Mouse (Mus musculus) lung, postnatal 10 days (tissue): Measurements from ENCODE around the gene Usp2.

Experiments used
- DNase-seq: peaks from one replicate; pipeline ENCODE4 v3.0.0; 2021

Gene Usp2

DNA sequence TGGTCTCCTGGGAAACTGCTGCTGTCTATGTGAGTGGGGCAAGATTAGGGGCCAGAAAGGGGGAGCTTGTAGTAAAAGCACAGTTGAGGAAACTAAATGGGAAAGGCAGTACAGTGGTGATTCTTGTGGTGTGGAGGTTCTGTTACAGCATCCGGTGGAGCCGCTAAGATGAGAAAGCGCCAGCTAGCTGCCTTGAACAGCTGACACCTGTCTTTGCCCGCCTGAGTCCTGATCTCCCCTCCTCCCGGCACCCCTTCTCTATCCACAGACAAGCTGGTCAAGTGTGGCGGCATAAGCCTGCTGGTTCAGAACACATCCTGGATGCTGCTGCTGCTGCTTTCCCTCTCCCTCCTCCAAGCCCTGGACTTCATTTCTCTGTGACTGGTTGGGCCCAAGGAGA lies 19.8 kb upstream of the Usp2 start:
- DNase-seq, result no peak

DNA sequence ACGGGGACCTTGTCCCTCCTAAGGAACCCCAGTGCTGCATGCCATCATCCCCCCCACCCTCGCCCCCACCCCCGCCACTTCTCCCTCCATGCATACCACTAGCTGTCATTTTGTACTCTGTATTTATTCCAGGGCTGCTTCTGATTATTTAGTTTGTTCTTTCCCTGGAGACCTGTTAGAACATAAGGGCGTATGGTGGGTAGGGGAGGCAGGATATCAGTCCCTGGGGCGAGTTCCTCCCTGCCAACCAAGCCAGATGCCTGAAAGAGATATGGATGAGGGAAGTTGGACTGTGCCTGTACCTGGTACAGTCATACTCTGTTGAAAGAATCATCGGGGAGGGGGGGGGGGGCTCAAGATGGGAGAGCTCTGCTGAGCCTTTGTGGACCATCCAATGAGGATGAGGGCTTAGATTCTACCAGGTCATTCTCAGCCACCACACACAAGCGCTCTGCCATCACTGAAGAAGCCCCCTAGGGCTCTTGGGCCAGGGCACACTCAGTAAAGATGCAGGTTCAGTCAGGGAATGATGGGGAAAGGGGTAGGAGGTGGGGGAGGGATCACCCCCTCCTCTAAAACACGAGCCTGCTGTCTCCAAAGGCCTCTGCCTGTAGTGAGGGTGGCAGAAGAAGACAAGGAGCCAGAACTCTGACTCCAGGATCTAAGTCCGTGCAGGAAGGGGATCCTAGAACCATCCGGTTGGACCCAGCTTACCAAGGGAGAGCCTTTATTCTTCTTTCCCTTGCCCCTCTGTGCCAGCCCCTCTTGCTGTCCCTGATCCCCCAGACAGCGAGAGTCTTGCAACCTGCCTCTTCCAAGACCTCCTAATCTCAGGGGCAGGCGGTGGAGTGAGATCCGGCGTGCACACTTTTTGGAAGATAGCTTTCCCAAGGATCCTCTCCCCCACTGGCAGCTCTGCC lies 19.0 kb upstream of the Usp2 start:
- no peak for DNase-seq

DNA sequence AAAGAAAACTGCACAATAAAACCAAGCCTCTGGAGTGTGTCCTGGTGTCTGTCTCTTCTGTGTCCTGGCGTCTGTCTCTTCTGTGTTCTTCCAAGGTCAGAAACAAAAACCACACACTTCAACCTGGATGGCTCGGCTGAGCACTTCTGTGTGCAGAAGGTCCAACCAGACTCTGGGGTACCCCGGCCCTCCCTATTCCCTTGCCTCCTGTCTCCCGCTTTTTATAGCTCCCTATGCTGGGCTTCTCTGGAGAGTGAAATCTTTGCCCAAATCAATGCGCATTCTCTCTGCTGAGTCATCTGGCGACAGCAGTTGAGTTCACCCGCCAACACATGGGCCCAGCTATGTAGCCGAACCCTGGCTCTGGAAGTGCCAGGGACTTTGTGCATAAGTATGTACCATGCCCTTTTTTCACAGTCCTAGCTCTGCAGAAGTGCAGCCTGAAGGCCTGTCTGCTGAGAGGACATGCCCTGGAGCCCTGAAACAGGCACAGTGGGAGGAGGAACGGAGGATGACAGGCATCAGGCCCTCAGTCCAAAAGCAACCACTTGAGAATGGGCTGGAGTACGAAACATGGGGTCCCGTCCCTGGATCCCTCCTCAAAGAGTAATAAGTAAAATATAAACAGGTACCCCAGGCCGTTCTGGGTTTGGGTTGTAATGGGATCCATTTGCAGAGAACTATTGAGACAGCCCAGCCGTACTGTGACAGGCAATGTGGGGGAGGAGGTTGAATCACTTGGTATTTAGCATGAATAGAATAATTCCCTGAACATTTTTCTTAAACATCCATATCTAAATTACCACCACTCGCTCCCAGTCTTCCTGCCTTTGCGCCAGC lies 18.1 kb upstream of the Usp2 start:
- DNase-seq, result no peak

DNA sequence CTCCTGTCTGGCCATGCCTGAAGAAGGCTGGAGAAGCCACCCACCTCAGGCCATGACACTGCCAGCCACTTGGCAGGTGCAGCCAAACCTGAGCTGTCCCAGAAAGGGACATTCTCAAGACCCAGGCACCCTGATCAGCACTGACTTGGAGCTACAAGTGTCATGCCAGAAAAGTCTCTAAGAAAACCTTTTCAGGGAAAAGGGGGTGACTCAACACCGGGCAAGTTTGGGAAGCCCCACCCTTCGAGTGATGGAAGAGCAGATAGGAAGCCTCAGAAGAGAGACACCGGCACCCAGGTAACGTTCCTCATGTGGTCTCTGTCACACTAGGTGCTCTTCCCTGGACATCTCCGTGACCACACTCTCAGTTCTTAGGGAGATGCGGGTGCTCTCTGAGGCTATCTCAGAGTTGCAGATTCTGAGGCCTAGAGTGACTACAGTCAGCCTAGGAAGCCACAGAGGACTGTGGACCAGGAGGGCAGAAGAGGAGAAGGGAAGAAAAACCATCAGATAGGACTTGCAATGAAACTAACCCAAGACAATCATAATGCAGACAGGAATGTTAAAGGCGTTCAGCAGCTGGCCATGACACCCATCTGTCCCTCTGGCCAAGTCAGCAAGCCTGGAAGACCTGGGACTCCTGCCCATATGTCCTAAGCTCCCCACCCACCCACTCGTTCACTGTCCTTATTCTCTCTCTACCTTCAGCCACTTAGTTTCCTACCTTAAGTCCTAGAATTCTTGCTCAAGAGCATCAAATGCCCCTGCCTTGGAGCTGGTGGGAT lies 17.2 kb upstream of the Usp2 start:
- no peak for DNase-seq

DNA sequence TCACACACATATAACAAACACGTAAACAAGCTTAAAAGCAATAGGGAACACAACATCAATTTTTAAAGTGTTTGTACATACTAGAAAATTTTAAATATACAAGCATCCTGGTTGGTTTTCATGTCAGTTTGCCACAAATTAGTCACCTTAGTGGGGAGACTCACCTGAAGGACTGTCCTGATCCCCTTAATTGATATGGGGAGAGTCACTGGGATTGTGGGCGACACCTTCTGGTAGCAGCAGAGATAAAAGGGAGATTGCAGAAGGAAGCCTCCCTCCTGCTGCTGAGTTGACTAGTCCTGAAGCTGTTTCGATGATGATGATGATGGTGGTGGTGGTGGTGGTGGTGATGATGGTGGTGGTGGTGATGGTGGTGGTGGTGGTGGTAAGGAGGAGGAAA lies 14.0 kb upstream of the Usp2 start:
- DNase-seq, result no peak

DNA sequence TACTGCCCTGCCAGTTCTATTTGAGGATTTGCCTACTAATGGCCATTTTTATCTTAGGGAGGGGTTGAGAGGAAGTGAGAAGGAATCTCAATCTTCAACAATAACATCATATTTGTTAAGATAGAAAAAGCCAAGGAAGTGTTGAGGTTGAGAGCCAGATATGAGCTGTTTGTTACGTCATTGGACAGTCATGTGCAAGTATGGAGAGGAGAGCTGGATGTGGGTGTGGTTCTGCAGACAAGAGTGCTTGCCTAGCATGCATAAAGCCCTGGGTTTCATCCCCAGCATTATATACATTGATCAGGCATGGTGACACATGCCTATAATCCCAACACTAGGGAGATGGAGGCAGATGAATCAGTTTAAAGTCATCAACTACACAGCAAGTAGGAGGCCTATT lies 12.9 kb upstream of the Usp2 start:
- no peak for DNase-seq

DNA sequence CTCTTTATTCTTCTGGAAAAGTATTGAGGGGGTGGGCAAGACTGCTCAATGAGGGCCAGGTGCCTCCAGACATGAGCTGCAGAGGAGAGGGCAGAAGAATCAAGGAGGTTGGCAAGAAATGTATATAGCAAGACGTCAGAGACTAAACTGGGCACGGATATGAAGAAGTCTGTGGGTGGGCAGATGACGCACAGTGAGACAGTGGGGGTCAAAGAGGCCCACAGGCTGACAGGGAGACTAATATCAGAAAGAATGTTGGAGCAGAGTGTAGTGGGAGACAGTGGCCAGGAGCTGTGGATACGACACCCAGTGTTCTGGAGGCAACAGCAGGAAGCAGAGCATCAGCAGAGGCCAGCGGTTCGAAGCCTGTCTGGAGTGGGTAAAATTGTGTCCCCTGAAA lies 8.2 kb upstream of the Usp2 start:
- no peak for DNase-seq

DNA sequence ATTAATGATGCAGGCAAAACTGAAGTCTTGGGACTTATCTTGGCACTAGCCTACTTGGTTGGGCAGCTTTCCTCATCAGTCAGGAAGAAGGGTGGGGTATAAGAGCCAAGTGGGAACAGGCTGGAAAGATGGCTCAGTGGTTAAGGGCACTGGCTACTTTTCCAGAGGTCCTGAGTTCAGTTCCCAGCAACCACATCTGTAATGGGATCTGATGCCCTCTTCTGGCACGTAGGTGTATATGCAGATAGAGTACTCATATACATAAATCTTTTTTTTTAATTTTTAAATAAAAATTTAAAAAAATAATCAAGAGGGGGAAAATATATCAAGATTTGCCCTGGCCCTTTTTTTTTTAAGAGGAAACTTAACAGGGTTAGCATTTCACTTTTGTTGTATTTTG lies 1.6 kb upstream of the Usp2 start:
- no peak for DNase-seq

DNA sequence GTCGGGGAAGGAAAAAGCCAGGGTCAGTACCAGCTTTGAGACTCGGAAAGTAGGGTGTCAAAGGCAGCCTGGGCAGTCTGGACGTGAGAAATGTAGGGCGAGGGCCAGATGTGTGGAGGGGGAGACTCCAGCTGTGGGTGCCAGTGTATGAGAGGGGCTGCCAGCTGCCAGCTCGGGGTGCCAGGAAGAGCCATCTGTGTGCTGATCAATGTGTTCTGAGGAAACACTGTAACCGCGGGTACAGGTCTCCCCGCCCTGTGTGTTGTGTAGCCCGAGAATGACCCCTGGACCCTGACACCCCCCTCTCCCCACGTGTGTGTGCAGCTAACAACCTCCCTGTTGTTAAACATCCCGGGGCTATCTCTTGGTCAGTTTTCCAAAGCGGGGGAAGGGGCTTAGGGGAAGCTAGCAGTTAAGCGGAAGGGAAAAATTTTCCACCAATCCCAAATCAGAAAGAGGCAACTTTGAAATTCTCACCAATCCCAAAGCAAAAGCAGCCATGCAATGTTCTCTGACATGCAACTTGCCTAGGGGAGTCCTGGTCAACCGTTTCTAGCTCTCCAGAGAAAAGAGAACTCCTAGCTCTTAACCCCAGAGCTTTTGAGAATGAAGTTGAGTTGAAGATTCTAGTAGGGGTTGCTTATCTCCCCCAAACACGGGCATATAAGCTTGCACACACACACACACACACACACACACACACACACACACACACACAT lies 579 bp downstream of the Usp2 start:
- no peak for DNase-seq

DNA sequence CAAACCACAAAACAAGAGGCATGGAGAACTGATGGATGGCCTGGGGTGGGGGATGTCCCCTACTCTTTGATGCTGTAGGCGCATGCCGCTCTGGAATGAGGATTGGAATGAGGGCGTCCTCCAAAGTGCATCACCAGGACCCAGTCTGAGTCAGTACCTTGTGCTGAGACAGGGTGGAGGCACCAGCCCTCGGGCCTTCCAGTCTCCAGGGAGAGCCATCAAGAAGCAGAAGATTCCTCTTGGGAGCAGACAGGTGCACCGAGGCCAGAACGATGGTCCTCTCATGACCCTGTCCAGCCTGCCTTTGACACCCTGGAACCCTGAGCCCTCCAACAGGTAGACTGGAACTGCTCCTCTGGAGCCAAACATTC lies 1.1 kb downstream of the Usp2 start:
- DNase-seq, result no peak

DNA sequence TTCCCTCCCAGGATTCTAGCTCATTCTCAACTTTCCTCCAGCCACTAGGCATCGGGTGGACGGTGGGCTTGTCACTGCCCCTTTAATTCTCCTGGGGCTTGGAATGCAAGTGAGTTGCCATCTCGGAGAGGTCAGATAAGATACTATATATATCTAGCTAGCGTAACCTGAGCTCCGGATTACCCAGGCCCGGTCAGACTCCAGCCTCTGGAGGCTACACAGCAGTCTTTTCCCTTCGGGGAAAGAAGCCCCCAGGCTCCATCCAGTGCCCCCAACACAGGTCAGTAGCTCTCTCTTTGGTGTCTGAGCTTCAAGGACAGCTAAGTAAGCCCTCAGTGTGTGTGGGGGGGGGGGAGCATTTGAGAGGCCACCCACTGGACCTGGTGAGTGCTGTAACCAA lies 2.4 kb downstream of the Usp2 start:
- no peak for DNase-seq

DNA sequence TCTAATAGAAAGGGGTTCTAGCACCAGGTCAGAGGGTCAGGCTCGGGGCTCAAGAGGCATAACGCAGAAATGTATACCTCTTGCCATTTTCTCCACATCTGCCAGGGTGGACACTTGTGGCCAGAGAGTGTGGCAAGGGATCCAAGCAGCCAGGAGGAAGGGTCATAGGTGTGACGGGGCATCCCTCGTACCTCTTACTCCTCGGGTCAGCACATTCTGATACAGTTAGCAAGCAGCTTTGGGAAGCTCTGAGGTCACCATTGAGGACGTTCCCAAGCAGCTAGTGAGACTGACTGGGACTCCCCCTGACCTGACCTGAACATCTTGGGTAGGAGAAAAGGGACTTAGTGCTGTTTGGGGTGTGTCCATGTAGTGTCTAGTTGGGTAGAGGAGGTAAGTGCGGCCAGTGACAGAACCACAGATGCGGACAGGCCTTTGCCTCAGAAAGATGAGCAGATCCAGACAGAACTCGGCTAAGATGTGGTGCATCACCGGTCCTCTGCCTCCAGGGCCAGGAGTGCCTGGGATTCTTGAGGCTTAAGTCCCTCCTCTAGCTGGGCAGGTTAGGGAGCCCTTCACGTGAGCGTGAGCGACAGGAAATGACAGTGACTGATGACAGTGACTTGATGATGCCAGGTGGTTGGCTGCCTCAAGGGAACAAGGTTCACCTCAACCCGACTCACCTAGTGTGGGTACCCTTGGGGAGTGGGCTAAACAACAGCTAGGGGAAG lies 3.5 kb downstream of the Usp2 start:
- no peak for DNase-seq

DNA sequence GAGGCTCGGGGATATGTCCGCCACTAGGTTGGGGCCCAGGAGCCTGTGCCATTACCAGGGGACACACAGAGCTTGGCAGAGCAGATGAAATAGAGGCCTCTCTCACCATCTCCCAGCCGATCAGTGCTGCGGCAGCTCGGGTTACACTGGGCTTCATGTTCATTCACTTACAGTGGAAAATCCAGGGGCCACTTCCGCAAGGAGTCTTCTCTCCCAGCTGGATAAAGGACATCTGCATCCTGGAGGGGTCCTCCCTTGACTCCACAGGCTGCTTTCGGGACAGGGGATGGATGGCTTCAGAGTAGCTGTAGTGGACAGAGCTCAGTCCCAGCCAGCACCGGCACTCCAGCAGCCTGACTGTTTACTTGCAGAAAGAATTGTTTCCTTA lies 4.0 kb downstream of the Usp2 start:
- DNase-seq, result no peak

DNA sequence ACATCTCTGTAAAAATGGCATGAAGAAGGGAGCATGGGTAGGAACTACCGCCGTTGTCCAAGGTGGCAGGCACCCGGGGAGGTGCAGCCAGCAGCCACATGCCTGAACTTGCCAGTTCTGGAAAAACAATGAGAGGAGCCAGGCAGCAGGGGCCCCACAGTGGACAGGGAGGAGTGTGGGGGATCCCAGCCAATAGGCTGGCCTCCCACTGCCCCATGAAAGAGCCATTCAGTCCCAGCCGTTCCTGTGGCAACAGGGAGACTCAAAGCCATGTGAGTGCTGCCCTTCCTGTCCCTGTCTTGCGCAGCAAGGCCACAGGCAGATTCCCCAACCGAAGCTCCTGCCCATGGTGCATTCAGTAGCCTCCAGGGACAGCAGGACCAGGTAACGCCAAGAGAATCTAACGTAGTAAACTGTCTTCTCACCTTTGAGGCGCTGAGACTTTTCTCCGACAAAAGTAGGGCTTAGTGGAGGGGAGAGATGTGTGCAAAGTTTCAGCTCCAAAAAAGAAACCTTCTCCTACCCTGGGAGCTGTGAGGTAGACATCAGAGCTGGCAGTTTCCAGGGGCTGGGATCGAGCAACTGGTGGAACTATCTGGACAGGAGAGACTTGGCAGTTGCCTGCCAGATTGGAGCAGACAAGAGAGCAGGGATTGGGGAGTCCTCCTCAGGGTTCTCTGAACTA lies 5.2 kb downstream of the Usp2 start:
- no peak for DNase-seq

DNA sequence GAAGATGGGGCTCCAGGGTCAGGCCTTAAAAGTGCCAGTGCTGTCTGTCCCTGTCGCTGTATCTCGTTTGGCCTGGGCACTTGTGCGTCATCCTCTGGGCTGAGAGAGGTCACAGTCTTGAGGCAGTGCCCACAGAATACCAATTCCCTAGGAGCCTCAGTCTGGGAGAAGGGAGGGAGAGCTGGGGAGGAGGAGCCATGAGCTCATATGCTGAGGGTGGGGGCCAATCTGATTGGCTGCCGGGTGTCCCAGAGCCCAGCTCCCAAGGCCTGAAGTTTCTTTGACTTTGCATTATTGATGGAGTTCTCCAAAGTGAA lies 5.7 kb downstream of the Usp2 start:
- DNase-seq, result no peak

DNA sequence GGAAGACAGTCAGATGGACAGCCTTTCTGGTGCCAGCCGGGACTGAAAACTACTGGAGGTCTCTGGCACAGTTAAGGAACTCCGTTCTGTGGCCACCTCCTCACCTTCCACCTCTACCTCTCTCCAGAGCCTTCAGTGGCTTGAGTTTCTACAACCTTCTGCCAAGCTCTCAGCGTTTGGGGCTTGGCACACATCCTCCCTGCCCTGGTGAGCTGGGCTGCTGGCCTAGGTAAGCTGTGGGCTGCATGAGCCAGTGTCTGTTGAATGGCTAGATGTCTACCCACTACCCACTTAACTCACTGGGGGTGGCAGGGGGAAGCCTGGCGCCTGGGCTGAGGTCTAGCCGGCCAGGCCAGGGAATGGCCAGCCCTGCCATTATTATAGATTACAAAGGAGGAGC lies 6.3 kb downstream of the Usp2 start:
- no peak for DNase-seq

DNA sequence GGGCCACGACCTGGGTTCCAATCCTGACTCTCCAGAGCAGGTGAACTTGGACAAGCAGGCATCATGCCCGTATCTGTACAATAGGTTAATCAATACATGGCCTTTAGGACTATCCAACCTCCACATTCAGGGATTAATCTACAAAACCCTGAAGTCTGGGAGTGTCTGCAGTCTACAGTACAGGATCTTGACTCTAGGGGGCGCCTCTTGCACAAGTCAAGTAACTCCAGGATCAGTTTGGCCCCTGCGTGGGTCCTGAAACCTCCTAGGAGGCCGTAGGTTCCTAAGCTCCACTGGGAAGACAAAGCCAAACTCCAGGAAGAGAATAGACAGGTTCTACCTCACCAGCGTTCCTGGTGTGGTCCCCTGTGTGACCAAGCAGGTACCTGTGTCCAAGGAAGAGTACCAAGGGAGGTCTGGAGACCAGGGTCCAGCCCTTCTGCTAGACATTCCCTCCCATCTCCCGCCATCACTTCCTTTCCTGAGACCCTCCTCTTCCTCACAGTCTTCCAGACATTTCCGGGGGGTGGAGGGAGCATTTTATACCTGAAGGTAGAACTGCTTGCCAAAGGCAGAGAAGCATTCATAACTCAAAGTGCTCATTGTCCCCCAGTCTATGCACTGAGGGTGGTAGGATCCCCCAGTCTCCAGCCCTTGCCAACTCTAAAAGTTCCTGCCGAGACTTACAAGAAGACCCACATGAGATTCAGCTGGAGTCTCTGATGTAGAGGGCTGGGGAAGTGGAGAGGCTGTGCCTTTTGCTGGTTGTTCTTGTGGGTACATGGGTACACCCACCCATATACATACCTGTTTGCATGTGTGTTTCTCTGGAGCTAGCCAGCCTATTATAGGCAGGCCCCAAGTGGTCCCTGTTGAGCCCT lies 7.8 kb downstream of the Usp2 start:
- no peak for DNase-seq

DNA sequence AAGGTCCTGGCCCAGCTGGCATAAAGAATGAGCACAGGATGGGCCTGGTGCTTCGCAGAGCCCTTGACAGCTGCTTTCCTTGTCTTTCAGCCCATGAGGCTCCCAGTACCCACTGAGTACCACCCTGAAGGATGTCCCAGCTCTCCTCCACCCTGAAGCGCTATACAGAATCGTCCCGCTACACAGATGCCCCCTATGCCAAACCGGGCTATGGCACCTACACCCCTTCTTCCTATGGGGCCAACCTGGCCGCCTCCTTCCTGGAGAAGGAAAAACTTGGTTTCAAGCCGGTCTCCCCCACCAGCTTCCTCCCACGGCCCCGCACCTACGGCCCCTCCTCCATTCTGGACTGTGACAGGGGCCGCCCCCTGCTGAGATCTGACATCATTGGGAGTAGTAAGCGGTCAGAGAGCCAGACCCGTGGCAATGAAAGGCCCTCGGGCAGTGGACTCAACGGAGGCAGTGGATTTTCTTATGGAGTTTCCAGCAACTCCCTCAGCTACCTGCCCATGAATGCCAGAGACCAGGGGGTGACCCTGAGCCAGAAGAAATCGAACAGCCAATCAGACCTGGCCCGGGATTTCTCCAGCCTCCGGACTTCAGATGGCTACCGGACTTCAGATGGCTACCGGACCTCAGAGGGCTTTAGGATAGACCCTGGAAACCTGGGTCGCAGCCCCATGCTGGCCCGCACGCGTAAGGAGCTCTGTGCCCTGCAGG lies 8.6 kb downstream of the Usp2 start:
- DNase-seq, result no peak

DNA sequence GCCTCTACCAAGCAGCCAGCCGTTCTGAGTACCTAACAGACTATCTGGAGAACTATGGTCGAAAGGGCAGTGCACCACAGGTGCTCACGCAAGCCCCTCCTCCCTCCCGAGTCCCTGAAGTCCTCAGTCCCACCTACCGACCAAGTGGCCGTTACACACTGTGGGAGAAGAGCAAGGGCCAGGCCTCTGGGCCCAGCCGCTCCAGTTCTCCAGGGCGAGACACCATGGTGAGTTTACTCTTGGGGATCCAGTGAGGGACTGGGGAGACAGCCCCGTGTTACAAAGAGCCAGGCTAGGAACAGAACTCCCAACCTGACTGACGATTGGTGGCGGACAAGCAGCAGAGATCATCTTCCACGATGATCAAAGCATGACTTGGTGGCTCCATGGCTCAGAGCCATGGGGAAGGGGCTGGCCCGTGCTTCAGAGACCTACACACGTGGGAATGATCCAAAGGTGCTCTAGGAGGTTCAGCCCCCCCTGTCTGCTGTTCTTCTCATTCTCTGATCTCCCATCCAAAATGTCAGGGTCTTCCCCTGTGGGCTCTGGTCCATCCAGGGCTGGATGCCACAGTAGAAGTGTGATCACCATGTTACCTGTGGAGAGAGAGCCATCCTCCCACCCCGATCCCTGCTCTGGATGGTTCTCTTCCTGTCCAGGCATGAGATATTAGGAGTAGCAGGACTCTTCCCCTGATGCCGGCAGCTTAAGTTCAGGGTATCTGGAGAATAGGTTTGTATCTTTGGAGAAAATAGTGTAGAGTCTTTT lies 9.4 kb downstream of the Usp2 start:
- DNase-seq, result no peak
